Mouse (Mus musculus) R1 (cell line): Measurements from ENCODE around the gene Acsl4.
A peak's percentile ranks its signal among the peaks of the same experiment; 100 is the strongest.

ENCODE experiments used
- DNase-seq: peaks from one replicate; pipeline ENCODE4 v3.0.0-alpha.2; 2018; ENCODE audit warnings: low read depth, low spot score

Gene Acsl4

GRCm38 (mm10) chrX:142390247-142390908 lies at the start of gene Acsl4:
Acsl4 (minus strand) TSS chrX:142390535.
- DNase-seq = peak; percentile 82

- peak; percentile 80 for DNase-seq
These were observed 47.7 kb upstream of the Acsl4 start for GRCm38 (mm10) chrX:142437971-142438504.

GRCm38 (mm10) chrX:142432846-142433245 lies 42.5 kb upstream of the Acsl4 start:
- DNase-seq = no peak

GRCm38 (mm10) chrX:142427111-142427510 lies 36.8 kb upstream of the Acsl4 start:
- no peak for DNase-seq

GRCm38 (mm10) chrX:142426628-142427027 lies 36.3 kb upstream of the Acsl4 start:
- DNase-seq = no peak

DNA sequence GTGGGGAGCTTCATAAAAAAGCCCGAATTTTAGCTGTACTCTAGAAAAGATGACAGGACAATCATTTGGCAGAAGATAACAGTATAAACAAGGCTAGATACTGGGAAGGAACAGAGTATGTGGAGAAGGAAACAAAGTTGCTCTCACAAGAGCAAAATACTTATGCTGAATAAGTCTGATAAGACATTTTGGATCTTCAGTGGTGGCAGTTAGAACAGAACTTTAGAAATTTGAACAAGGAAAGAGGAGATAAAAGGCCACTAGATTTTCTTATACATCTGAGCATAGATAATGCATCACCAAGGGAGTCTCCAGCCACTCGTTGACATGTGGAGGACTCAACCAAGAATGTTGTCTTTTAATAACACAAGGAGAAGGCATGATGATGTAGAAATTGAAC lies 23.5 kb upstream of the Acsl4 start:
- DNase-seq = no peak

DNA sequence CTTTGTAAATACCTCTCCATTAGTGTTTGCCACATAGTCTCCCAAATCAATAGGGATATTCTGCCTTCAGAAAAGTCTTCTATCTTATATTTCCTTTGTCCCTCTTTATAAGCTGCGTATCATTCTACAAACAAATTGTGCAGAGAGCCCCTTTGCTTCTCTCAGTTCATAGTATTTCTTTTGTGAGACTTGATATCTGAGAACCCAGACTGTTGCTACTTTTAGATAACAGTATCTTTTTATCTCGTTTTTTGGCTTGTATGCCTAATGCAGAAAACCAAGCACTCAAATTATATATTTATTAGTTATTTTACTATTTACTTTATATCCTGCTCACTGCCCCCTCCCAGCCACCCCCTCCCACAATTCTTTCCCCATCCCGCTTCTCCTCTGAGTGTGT lies 19.7 kb upstream of the Acsl4 start:
- no peak for DNase-seq

DNA sequence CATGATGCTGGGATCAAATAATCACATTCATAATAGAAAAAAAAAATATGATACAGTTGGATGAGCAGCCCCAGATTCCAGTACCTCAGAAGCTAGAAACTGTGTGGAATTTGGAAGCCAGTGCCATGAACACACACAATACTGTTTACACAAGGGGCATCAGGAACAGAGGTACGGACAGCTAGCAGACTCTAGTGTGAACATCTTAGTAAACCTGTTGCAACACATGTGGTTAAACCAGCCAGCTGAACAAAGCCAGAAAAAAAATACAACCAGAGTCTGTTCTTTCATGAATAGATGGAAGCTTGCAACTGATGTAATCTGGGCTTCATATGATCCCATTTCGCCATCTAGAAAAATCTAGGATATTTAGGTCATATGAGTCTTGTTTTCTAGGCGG lies 19.0 kb upstream of the Acsl4 start:
- no peak for DNase-seq

- DNase-seq = no peak
These were observed 12.8 kb upstream of the Acsl4 start for GRCm38 (mm10) chrX:142403114-142403513.

DNA sequence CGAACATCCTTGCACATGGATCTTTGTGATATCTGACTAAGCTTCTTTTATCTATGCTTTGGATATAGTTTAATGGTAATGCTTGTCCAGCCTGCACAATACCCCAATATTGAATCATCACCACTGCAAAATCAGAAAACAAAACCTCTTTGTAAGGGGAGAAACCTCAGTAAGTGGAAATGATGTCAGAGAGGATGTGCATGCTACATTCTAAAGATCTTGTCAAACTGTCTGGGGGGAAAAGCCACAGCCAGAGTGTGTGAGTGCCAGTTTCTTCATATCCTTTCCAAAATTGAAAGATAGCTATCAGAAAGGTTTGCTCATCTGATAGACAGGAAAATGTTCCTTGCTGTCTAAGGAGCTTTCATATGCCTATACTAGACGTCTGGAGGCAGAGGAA lies 8.3 kb upstream of the Acsl4 start:
- DNase-seq = no peak

DNA sequence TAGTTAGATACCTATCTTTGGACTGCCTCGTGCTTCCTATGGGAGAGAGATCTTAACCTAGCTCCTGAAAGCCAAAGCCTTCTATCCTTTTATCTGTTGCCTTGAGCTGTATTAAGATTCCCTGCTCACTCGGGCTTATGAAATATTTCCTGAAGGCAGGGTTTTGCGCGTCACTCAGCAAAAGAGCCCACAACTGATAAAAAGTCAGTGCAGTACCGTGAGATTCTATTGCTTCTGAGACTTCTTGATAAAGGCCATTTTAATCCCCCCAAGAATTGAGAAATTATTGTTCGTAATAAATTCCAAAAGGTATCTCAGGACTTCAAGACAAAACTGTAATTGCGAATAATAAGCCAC lies 552 bp upstream of the Acsl4 start:
- DNase-seq = no peak

- peak; percentile 16 for DNase-seq
These were observed 665 bp downstream of the Acsl4 start for GRCm38 (mm10) chrX:142389581-142390159.

- DNase-seq = no peak
These were observed 2.2 kb downstream of the Acsl4 start for GRCm38 (mm10) chrX:142388141-142388540.

GRCm38 (mm10) chrX:142387634-142388033 lies 2.7 kb downstream of the Acsl4 start:
- DNase-seq = peak; percentile 11

- no peak for DNase-seq
These were observed 5.4 kb downstream of the Acsl4 start for GRCm38 (mm10) chrX:142384918-142385317.

DNA sequence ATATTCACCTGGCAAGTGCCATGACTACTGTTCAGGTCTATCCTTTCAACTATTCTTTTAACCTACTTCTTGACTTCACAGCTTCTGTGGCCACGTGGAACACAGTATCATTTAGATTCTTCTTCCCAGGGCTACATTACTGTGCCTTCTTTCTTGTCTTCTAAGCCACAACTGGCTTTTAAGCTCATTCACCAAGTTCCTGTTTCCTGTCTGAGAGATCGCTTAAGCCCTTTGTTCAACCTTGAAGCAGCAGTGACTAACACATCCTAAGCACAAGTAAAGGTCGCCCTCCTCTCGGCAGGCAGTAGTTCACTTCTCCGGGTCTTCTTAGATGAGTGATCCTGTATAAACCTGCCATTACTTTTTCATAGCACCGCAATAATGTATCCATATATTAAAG lies 10.4 kb downstream of the Acsl4 start:
- DNase-seq = peak; percentile 13

- no peak for DNase-seq
These were observed 12.3 kb downstream of the Acsl4 start for GRCm38 (mm10) chrX:142378048-142378447.

DNA sequence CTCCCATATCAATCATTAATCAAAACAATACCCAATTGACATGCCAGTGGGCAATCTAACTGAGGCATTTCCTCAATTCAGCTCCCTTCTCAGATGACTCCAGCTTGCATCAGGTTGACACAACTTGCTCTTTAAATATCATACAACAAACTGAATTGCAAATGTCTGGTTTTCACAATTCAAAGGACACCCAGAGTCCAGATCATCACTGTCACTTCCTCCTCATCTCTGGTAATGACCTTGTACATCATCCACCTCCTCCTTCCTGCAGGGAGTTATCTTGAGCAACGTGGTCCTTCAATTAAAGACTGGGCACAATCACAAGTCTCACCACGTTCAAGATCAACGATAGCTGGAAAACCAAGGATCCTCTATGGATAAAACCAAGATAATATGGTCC lies 13.0 kb downstream of the Acsl4 start:
- no peak for DNase-seq

- no peak for DNase-seq
These were observed 13.6 kb downstream of the Acsl4 start for GRCm38 (mm10) chrX:142376747-142377146.

- DNase-seq = no peak
These were observed 14.8 kb downstream of the Acsl4 start for GRCm38 (mm10) chrX:142375519-142375918.

GRCm38 (mm10) chrX:142372393-142372792 lies 17.9 kb downstream of the Acsl4 start:
- DNase-seq = peak; percentile 22

DNA sequence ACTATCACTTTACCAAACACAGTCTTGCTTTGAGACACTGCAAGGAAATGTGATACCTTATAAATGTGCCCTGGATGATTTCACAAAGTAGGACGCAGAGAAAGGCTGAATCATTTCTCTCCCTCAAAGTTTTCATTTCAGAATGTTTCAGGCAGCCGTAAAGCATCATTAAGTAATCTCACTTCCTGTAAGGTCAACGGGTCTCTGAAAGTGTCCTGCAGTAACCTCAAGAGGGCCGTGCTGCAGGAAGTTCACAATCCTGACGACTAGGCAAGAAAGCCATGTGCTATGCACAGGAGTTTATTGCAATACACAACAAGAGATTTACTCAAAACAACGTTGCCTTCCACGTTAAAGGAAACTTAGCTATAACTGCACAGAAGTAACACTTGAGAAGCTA lies 20.4 kb downstream of the Acsl4 start:
- DNase-seq = no peak

- no peak for DNase-seq
These were observed 26.5 kb downstream of the Acsl4 start for GRCm38 (mm10) chrX:142363882-142364281.
